Mouse (Mus musculus): ENCODE measurements around the gene Kcnh1.

DNA sequence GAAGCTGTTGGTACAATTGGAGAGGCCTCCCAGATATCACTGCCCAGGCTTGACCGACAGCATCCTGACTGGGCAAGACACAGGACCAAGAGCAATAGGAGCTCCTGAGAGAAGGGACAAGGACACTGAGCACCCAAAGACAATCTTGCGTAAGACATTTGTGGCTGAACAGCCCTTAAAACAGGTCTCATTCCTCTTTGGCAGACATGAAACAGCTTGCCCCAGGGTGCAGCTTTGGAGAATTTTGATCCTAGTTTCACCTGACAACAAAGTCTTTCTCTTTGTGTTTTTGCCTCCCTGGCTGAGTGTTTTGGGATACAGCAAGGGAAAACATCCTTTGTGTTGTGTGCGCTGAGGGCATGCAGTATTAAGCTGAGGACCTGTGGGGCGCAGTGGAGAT is 153.4 kb downstream of the Kcnh1 start:
- TF ChIP-seq POLR2A (IDR thresholded peaks at IDR 0.05; ENCODE audit: control insufficient read depth, low read depth, low read length) (no peak), CTCF (IDR thresholded peaks at IDR 0.05; ENCODE audit: control insufficient read depth, insufficient read depth, insufficient replicate concordance, low read depth, low read length) (no peak)

All from testis, adult 2 months (tissue).